Comparison of ENCODE assay signal across 27 mouse cellular contexts in genomic region chr6:115574171-115574570, GRCm38 (mm10). TPM values are rescaled to one million over a fixed set of nuclear protein-coding genes. Genes with fewer than 3 reads are reported as not detected.
A peak's percentile ranks its signal among the peaks of the same experiment; 100 is the strongest.
DNase-seq lines count a peak whose midpoint lies in the region; ATAC-seq and TF ChIP-seq lines count a peak whose summit lies in the region.
"Had no signal": no experiment of that assay in that cellular context is flagged by ENCODE, and none has a peak within 500 bp of the region (broad histone marks: within the 10 kb centered on the region; RNA-seq: fewer than 3 reads in every experiment).

No protein-coding gene starts in this region.

- H3K79me2 ChIP-seq in CH12.LX (replicated peaks; ENCODE audit: control insufficient read depth, extremely low read depth, insufficient read depth, poor library complexity, severe bottlenecking): no peaks in the 10 kb centered on the region

- no peak for ATAC-seq in hindbrain, postnatal 0 days
- ATAC-seq: forebrain, embryonic 14.5 days; forebrain, postnatal 0 days; intestine, embryonic 16.5 days had no signal

- no peak overlapping the region for H3K27ac ChIP-seq in CH12.LX (ENCODE audit: insufficient read depth, low read depth)
- H3K27ac ChIP-seq in limb, embryonic 10.5 days: no peak overlapping the region
- no peak overlapping the region for H3K27ac ChIP-seq in hindbrain, postnatal 0 days
- H3K27ac ChIP-seq: embryonic facial prominence, embryonic 12.5 days; embryonic facial prominence, embryonic 15.5 days; gastrocnemius, adult 2 months; heart, embryonic 15.5 days; hindbrain, embryonic 10.5 days; hindbrain, embryonic 13.5 days had no signal

- H3K4me2 ChIP-seq in CH12.LX (ENCODE audit: insufficient read depth, low read depth, poor library complexity, severe bottlenecking): no peak overlapping the region
- no peak overlapping the region for H3K4me2 ChIP-seq in hindbrain, postnatal 0 days (ENCODE audit: low read depth, low read length)
- H3K4me2 ChIP-seq: embryonic facial prominence, embryonic 12.5 days; embryonic facial prominence, embryonic 15.5 days; heart, embryonic 12.5 days; heart, embryonic 15.5 days; hindbrain, embryonic 13.5 days had no signal

- peaks cover 15 to 38% of the 10 kb centered on the region in 2 experiments for H3K4me1 ChIP-seq in CH12.LX (ENCODE audit: control insufficient read depth in 1 of 2, insufficient read depth in 2 of 2)
- H3K4me1 ChIP-seq in limb, embryonic 10.5 days: no peaks in the 10 kb centered on the region
- H3K4me1 ChIP-seq in hindbrain, postnatal 0 days (ENCODE audit: insufficient read depth, low read length): no peaks in the 10 kb centered on the region
- H3K4me1 ChIP-seq: embryonic facial prominence, embryonic 12.5 days; embryonic facial prominence, embryonic 15.5 days; heart, embryonic 12.5 days; heart, embryonic 15.5 days; hindbrain, embryonic 10.5 days; hindbrain, embryonic 13.5 days had no signal

- no peaks in the 10 kb centered on the region for H3K27me3 ChIP-seq in CH12.LX (replicated peaks)
- no peaks in the 10 kb centered on the region for H3K27me3 ChIP-seq in limb, embryonic 10.5 days (ENCODE audit: low read depth, poor library complexity, severe bottlenecking)
- no peaks in the 10 kb centered on the region for H3K27me3 ChIP-seq in hindbrain, postnatal 0 days (ENCODE audit: insufficient read depth, low read length)
- H3K27me3 ChIP-seq: embryonic facial prominence, embryonic 12.5 days; embryonic facial prominence, embryonic 15.5 days; heart, embryonic 12.5 days; heart, embryonic 15.5 days; hindbrain, embryonic 13.5 days had no signal

- TF ChIP-seq CTCF in CH12.LX (conservative IDR thresholded peaks at IDR 0.05 in 1 of 2, IDR thresholded peaks at IDR 0.05 in 1 of 2; ENCODE audit: low read depth in 2 of 2, low read length in 2 of 2): no peak
- TF ChIP-seq CTCF in hindbrain, postnatal 0 days (IDR thresholded peaks at IDR 0.05; ENCODE audit: low read depth): no peak

- dilution Hi-C loops in CH12.LX (cut with MboI; ENCODE audit: extremely low pct_ligation_motif_present, extremely low pct_unique_long_range_greater_than_20kb, low sequenced_read_pairs): no loop called here

- H3K9me3 ChIP-seq in CH12.LX (replicated peaks; ENCODE audit: low read length): peaks cover 4% of the 10 kb centered on the region
- no peaks in the 10 kb centered on the region for H3K9me3 ChIP-seq in limb, embryonic 10.5 days (replicated peaks)
- no peaks in the 10 kb centered on the region for H3K9me3 ChIP-seq in hindbrain, postnatal 0 days (ENCODE audit: low read length)
- H3K9me3 ChIP-seq: embryonic facial prominence, embryonic 12.5 days; embryonic facial prominence, embryonic 15.5 days; heart, embryonic 15.5 days; hindbrain, embryonic 10.5 days; hindbrain, embryonic 13.5 days had no signal

- no peak overlapping the region for H3K9ac ChIP-seq in CH12.LX (ENCODE audit: insufficient read depth, low read depth)
- no peak overlapping the region for H3K9ac ChIP-seq in hindbrain, postnatal 0 days (replicated peaks; ENCODE audit: low read length)
- H3K9ac ChIP-seq: embryonic facial prominence, embryonic 12.5 days; embryonic facial prominence, embryonic 15.5 days; forebrain, postnatal 0 days; heart, embryonic 12.5 days; heart, embryonic 15.5 days; hindbrain, embryonic 13.5 days had no signal

- no peak overlapping the region for H3K4me3 ChIP-seq in CH12.LX (replicated peaks in 1 of 3; ENCODE audit: low read depth in 2 of 3, low read length in 2 of 3, poor library complexity in 1 of 3)
- no peak overlapping the region for H3K4me3 ChIP-seq in limb, embryonic 10.5 days
- H3K4me3 ChIP-seq in hindbrain, postnatal 0 days (ENCODE audit: low read length): no peak overlapping the region
- H3K4me3 ChIP-seq: embryonic facial prominence, embryonic 12.5 days; embryonic facial prominence, embryonic 15.5 days; gastrocnemius, adult 2 months; heart, embryonic 12.5 days; heart, embryonic 15.5 days; hindbrain, embryonic 10.5 days; hindbrain, embryonic 13.5 days had no signal

- no peak for TF ChIP-seq RAD21 in CH12.LX (IDR thresholded peaks at IDR 0.05; ENCODE audit: low read depth, low read length)

- peak; percentile 52 for DNase-seq in CD4-positive helper T cell, adult 2 months (ENCODE audit: low read depth, low spot score)
- DNase-seq in CH12.LX (ENCODE audit: extremely low read depth): peak; percentile 32
- peak; percentile 24 for DNase-seq in gonadal fat pad, adult 2 months (ENCODE audit: low read depth)
- peak; percentile 2 for DNase-seq in telencephalon, adult 2 months (ENCODE audit: low read depth, low spot score)
- DNase-seq in limb, embryonic 10.5 days (ENCODE audit: low spot score): no peak
- DNase-seq in hindbrain, postnatal 0 days (ENCODE audit: low spot score): no peak
- DNase-seq in left cerebral cortex, postnatal 10 days (ENCODE audit: extremely low spot score in 1 of 2, low spot score in 2 of 2): no peak
- DNase-seq: adrenal gland, adult 2 months; adrenal gland, postnatal 14 days; cerebellum, adult 11-12 months; cerebellum, adult 8-10 months; cerebellum, postnatal 14 days; forebrain, postnatal 0 days; gastrocnemius, postnatal 14 days; heart, adult 18-20 months; heart, postnatal 10 days; heart, postnatal 36 days; kidney, adult 18-20 months had no signal

- no peak for TF ChIP-seq EP300 in CH12.LX (IDR thresholded peaks at IDR 0.05; ENCODE audit: low read length)

- WGBS in limb, embryonic 10.5 days: 92% methylated on average over 7 of the region's 7 CpGs
- 96% methylated on average over 7 of the region's 7 CpGs for WGBS in hindbrain, postnatal 0 days

- in situ Hi-C loops in CH12.LX (cut with MboI; ENCODE audit: low pct_ligation_motif_present, low pct_unique_long_range_greater_than_20kb, low sequenced_read_pairs): no loop called here

- no peak for TF ChIP-seq POLR2A in CH12.LX (IDR thresholded peaks at IDR 0.05; ENCODE audit: low read depth, low read length)

- intact Hi-C loops in left cerebral cortex, postnatal 10 days (cut with DNase I): no loop called here

- peaks cover 28 to 95% of the 10 kb centered on the region in 2 experiments for H3K36me3 ChIP-seq in CH12.LX (replicated peaks in 1 of 2; ENCODE audit: control insufficient read depth in 1 of 2, insufficient read depth in 1 of 2, low read length in 1 of 2)
- peaks cover 83% of the 10 kb centered on the region for H3K36me3 ChIP-seq in limb, embryonic 10.5 days
- H3K36me3 ChIP-seq in hindbrain, postnatal 0 days (ENCODE audit: insufficient read depth, low read length): peaks cover 44% of the 10 kb centered on the region

TF ChIP-seq in CH12.LX, 34 proteins besides CTCF, POLR2A, EP300 and RAD21:
- TF ChIP-seq PAX5 (IDR thresholded peaks at IDR 0.05; ENCODE audit: low read length): no peak
- TF ChIP-seq JUND (conservative IDR thresholded peaks at IDR 0.05; ENCODE audit: low read depth, low read length): no peak
- peak; percentile 40; the same call in 1 of the 2 replicates for TF ChIP-seq ETS1 (conservative IDR thresholded peaks at IDR 0.05; ENCODE audit: low read depth, low read length)
- TF ChIP-seq ZMIZ1 (IDR thresholded peaks at IDR 0.05; ENCODE audit: low read depth, low read length): no peak

RNA-seq across cellular contexts. Expression of gene Mkrn2os, which starts 18.2 kb away (rescaled TPM):
- total RNA-seq in CH12.LX (2012; rRNA removed) (not detected in 2 replicates), CH12.LX (2014; rRNA removed) (not detected in 2 replicates)
- not detected in 2 replicates for polyA plus RNA-seq in CH12.LX (2012; ENCODE audit: insufficient read length, low read depth)
- 2.4 and 3.0 TPM in 2 replicates for polyA plus RNA-seq in gonadal fat pad, adult 2 months (2012; rRNA removed)
- polyA plus RNA-seq in limb, embryonic 10.5 days (2016; fragmentation: Nextera tagmentation; extraction: Ambion mirVana): 0.13 and 0.21 TPM in 2 replicates
- total RNA-seq in hindbrain, postnatal 0 days (2014; rRNA removed): not detected in 2 replicates
- polyA plus RNA-seq in hindbrain, postnatal 0 days (2015; fragmentation: Nextera tagmentation; extraction: Ambion mirVana): 0.32 and 0.39 TPM in 2 replicates
- total RNA-seq in left cerebral cortex, postnatal 10 days (2021): not detected
- total RNA-seq: adrenal gland, adult 2 months had no signal

RNA-seq across cellular contexts. Expression of gene Mkrn2, which starts 27.5 kb away (rescaled TPM):
- total RNA-seq in CH12.LX (2012; rRNA removed): 11.7 and 14.6 TPM in 2 replicates
- 45.8 and 49.8 TPM in 2 replicates for total RNA-seq in CH12.LX (2014; rRNA removed)
- 17.1 and 18.6 TPM in 2 replicates for polyA plus RNA-seq in CH12.LX (2012; ENCODE audit: insufficient read length, low read depth)
- polyA plus RNA-seq in gonadal fat pad, adult 2 months (2012; rRNA removed): 86.8 and 111 TPM in 2 replicates
- polyA plus RNA-seq in limb, embryonic 10.5 days (2016; fragmentation: Nextera tagmentation; extraction: Ambion mirVana): 30.7 and 33.0 TPM in 2 replicates
- 25.2 and 29.4 TPM in 2 replicates for total RNA-seq in hindbrain, postnatal 0 days (2014; rRNA removed)
- polyA plus RNA-seq in hindbrain, postnatal 0 days (2015; fragmentation: Nextera tagmentation; extraction: Ambion mirVana): 37.4 and 40.6 TPM in 2 replicates
- 10 to 100 TPM; 36.0 to 39.5 TPM for total RNA-seq in left cerebral cortex, postnatal 10 days (2021)

RNA-seq across cellular contexts. Expression of gene Tsen2, which starts 29.7 kb away (rescaled TPM):
- 17.2 and 18.4 TPM in 2 replicates for total RNA-seq in CH12.LX (2012; rRNA removed)
- 18.2 and 20.4 TPM in 2 replicates for total RNA-seq in CH12.LX (2014; rRNA removed)
- 30.1 and 33.8 TPM in 2 replicates for polyA plus RNA-seq in CH12.LX (2012; ENCODE audit: insufficient read length, low read depth)
- polyA plus RNA-seq in gonadal fat pad, adult 2 months (2012; rRNA removed): 3.7 and 5.5 TPM in 2 replicates
- 34.5 and 39.7 TPM in 2 replicates for polyA plus RNA-seq in limb, embryonic 10.5 days (2016; fragmentation: Nextera tagmentation; extraction: Ambion mirVana)
- total RNA-seq in hindbrain, postnatal 0 days (2014; rRNA removed): 18.3 and 19.2 TPM in 2 replicates
- 22.7 and 25.9 TPM in 2 replicates for polyA plus RNA-seq in hindbrain, postnatal 0 days (2015; fragmentation: Nextera tagmentation; extraction: Ambion mirVana)
- 10 to 100 TPM; 27.7 to 28.1 TPM for total RNA-seq in left cerebral cortex, postnatal 10 days (2021)

Comparison
In these comparisons a context has a peak if more than half of its experiments do, and no peak if none do; other contexts are left out.
1. DNase-seq: peak in CD4-positive helper T cell, adult 2 months (single experiment), CH12.LX (single experiment), gonadal fat pad, adult 2 months (single experiment) and telencephalon, adult 2 months (single experiment); none in limb, embryonic 10.5 days (single experiment), hindbrain, postnatal 0 days (single experiment) and left cerebral cortex, postnatal 10 days (0 of 2).